Mouse (Mus musculus): ENCODE measurements around the gene Samd13. TPM values are rescaled to one million over a fixed set of nuclear protein-coding genes. Genes with fewer than 3 reads are reported as not detected.

The Samd13 gene
- polyA plus RNA-seq, 2 experiments, result 0.06 to 0.15 TPM

DNA sequence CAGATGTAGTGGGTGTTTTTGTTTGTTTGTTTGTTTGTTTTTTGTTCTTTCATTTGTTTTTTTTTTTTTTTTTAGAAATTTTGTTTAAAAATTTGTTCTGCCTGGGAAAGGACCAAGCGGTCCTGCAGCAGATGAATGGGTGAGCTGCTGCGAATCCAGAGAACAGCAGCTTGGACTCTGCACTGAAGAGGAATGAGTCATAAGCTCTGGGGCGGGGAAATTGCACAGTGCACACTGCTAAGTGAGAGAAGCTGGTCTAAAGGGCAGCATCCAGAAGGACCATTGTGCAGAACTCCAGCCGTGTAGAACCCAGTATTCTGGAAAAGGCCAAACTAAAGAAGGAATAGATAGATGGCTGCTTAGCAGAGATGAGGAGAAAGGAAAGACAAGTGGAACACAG, 18.7 kb upstream of the Samd13 start:
- ATAC-seq (ENCODE audit: insufficient read depth), result no peak
- WGBS (ENCODE audit: insufficient replicate concordance), result 66% methylated on average over 4 of the region's 4 CpGs
- no peak for DNase-seq (ENCODE audit: low read depth in 3 of 3, low spot score in 3 of 3)

DNA sequence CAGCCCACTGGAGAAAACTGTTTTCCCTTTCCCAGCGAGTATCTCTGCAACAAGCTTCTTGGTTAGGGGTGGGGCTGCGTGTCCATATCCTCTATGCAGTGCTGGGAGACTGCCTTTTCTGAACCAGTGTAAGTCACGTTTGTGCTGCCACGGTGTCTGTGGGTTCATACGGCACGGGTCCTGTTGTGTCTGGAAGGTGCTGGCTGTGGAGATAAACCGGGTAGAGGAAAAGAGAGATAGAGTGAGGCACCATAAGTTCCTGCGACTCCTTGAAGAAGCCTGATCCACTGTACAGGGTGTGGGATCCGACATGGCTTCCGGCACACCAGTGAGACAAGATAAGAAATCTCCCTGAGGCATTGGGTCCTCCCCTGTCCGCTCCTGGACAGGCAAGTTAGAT, 14.7 kb upstream of the Samd13 start:
- H3K4me1 ChIP-seq (replicated peaks; ENCODE audit: control insufficient read depth in 2 of 2, insufficient read depth in 2 of 2, low read length in 1 of 2), result peaks cover 17 to 20% of the 10 kb centered on the region in 2 experiments
- ATAC-seq (ENCODE audit: insufficient read depth) (peak; percentile 92), DNase-seq (ENCODE audit: low read depth in 3 of 3, low spot score in 3 of 3) (peak; percentile 40 to 41 (median 41))
- peak; percentile 40; the same call in 1 of the 2 replicates for TF ChIP-seq EP300 (IDR thresholded peaks at IDR 0.05; ENCODE audit: low read depth)
- TF ChIP-seq CTCF (IDR thresholded peaks at IDR 0.05; ENCODE audit: low read depth), result no peak
- WGBS (ENCODE audit: insufficient replicate concordance), result 14% methylated on average over 11 of the region's 11 CpGs
- H3K27me3 ChIP-seq (ENCODE audit: control insufficient read depth, insufficient read depth, low read length), result no peaks in the 10 kb centered on the region
- peak overlapping the region; percentile 50 for H3K4me2 ChIP-seq (ENCODE audit: low read depth)
- peak overlapping the region; percentile 0 to 41 for H3K4me3 ChIP-seq (ENCODE audit: insufficient read depth in 1 of 2, low read depth in 2 of 2, low read length in 2 of 2)
- H3K36me3 ChIP-seq (replicated peaks; ENCODE audit: control insufficient read depth, insufficient read depth, low read depth), result no peaks in the 10 kb centered on the region
- peak overlapping the region; percentile 32 for H3K9ac ChIP-seq (replicated peaks)
- no peak overlapping the region; the same call in 1 of the 2 replicates for H3K27ac ChIP-seq
- no peaks in the 10 kb centered on the region for H3K9me3 ChIP-seq (ENCODE audit: control insufficient read depth, low read length)

More for the DNA sequence above, 18.7 kb upstream of the Samd13 start:
- Histone ChIP-seq H3K27me3 (ENCODE audit: control insufficient read depth, insufficient read depth, low read length) (no peaks in the 10 kb centered on the region), H3K9ac (replicated peaks) (no peak overlapping the region), H3K4me1 (replicated peaks; ENCODE audit: control insufficient read depth in 2 of 2, insufficient read depth in 2 of 2, low read length in 1 of 2) (peaks cover 14% of the 10 kb centered on the region in 2 experiments), H3K4me3 (ENCODE audit: insufficient read depth in 1 of 2, low read depth in 2 of 2, low read length in 2 of 2) (no peak overlapping the region), H3K27ac (no peak overlapping the region), H3K36me3 (replicated peaks; ENCODE audit: control insufficient read depth, insufficient read depth, low read depth) (no peaks in the 10 kb centered on the region), H3K4me2 (ENCODE audit: low read depth) (no peak overlapping the region), H3K9me3 (ENCODE audit: control insufficient read depth, low read length) (no peaks in the 10 kb centered on the region)
- TF ChIP-seq CTCF (IDR thresholded peaks at IDR 0.05; ENCODE audit: low read depth), result no peak
- no peak for TF ChIP-seq EP300 (IDR thresholded peaks at IDR 0.05; ENCODE audit: low read depth)

DNA sequence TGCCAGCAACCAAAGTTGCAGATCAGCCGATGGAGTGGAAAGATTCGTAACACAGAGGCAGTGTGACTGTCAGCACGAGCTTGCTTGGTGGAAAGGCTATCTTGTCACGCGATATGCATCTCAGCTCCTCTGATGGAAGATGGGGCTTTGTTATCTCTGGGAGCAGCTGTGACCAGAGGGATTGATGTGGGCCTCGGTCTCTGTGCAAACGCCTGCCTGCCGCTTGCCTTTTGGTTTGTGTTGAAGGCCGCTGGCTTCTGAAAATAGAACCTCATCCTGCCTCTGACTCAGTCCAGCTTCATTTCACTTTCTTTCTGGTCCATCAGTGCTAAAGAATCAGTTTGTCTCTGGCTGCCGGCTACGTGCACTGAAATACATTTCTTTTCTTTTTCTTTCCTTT, 13.6 kb upstream of the Samd13 start:
- Histone ChIP-seq H3K9me3 (ENCODE audit: control insufficient read depth, low read length) (no peaks in the 10 kb centered on the region), H3K36me3 (replicated peaks; ENCODE audit: control insufficient read depth, insufficient read depth, low read depth) (no peaks in the 10 kb centered on the region), H3K27me3 (ENCODE audit: control insufficient read depth, insufficient read depth, low read length) (no peaks in the 10 kb centered on the region), H3K9ac (replicated peaks) (no peak overlapping the region), H3K4me1 (replicated peaks; ENCODE audit: control insufficient read depth in 2 of 2, insufficient read depth in 2 of 2, low read length in 1 of 2) (peaks cover 17 to 20% of the 10 kb centered on the region in 2 experiments), H3K27ac (no peak overlapping the region), H3K4me3 (ENCODE audit: insufficient read depth in 1 of 2, low read depth in 2 of 2, low read length in 2 of 2) (no peak overlapping the region), H3K4me2 (ENCODE audit: low read depth) (peak overlapping the region; percentile 50)
- ATAC-seq (ENCODE audit: insufficient read depth) (peak; percentile 40), DNase-seq (ENCODE audit: low read depth in 3 of 3, low spot score in 3 of 3) (peak in 2 of 3 experiments; percentile 38 to 42)
- peak; percentile 44; the same call in 1 of the 2 replicates for TF ChIP-seq EP300 (IDR thresholded peaks at IDR 0.05; ENCODE audit: low read depth)
- no peak for TF ChIP-seq CTCF (IDR thresholded peaks at IDR 0.05; ENCODE audit: low read depth)
- 21% methylated on average over 11 of the region's 11 CpGs for WGBS (ENCODE audit: insufficient replicate concordance)

DNA sequence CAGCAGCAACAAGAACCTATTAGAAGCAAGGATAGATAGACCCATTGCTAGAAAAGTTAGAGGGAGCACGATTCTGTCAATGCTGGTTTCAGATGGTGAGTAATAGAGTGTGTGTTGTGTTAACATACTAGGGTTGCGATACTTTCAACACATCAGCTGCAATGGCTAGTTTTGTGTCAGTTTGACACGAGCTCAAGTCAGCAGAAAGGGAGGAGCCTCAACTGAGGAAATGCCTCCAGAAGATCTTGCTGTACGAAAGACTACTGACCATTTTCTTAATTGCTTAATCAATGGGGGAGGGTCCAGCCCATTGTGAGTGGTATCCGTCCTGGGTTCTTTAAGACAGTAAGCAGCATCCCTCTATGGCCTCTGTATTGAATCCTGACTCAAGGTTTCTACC, 7.2 kb upstream of the Samd13 start:
- no peak overlapping the region for H3K9ac ChIP-seq (replicated peaks)
- no peaks in the 10 kb centered on the region for H3K36me3 ChIP-seq (replicated peaks; ENCODE audit: control insufficient read depth, insufficient read depth, low read depth)
- ATAC-seq (ENCODE audit: insufficient read depth), result no peak

DNA sequence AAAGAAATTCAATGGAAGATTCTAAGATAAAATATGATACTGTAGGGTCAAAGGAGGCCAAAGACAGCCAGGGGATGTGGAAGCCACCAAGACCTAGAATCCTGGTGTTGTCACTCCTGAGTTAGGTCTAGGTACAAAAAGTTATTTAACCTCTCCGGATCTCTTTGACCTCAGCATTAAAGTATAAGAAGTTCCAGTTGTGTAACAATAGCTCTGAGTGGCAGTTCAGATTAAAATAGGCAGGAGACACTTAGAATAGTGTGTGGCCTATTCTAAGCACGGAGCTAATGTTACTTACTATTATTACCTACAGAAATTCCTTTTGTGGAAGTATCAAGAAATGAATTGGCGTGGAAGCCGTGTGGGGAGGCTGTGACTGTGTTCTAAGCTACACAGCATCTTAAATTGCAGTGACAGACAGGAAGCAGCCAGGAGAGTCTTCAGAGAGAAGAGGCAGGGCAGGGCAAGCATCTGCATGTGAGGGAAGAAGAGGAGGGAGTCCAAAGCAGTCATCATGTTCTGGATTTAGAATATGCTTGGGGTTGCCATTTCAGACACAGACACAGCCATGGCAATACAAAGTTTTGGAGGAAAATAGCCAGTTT, 1.8 kb upstream of the Samd13 start:
- no peak for DNase-seq (ENCODE audit: low read depth in 3 of 3, low spot score in 3 of 3)
- no peak for ATAC-seq (ENCODE audit: insufficient read depth)
- Histone ChIP-seq H3K27ac (no peak overlapping the region), H3K4me2 (ENCODE audit: low read depth) (no peak overlapping the region), H3K9me3 (ENCODE audit: control insufficient read depth, low read length) (no peaks in the 10 kb centered on the region), H3K9ac (replicated peaks) (no peak overlapping the region), H3K27me3 (ENCODE audit: control insufficient read depth, insufficient read depth, low read length) (peaks cover 17% of the 10 kb centered on the region), H3K36me3 (replicated peaks; ENCODE audit: control insufficient read depth, insufficient read depth, low read depth) (no peaks in the 10 kb centered on the region), H3K4me1 (replicated peaks; ENCODE audit: control insufficient read depth in 2 of 2, insufficient read depth in 2 of 2, low read length in 1 of 2) (peaks cover 0 to 11% of the 10 kb centered on the region in 2 experiments; a peak in 2 of 4 replicates), H3K4me3 (ENCODE audit: insufficient read depth in 1 of 2, low read depth in 2 of 2, low read length in 2 of 2) (no peak overlapping the region)
- 61% methylated on average over 4 of the region's 4 CpGs for WGBS (ENCODE audit: insufficient replicate concordance)
- TF ChIP-seq CTCF (IDR thresholded peaks at IDR 0.05; ENCODE audit: low read depth) (no peak), EP300 (IDR thresholded peaks at IDR 0.05; ENCODE audit: low read depth) (no peak)

More for the DNA sequence above, 7.2 kb upstream of the Samd13 start:
- H3K4me3 ChIP-seq (ENCODE audit: insufficient read depth in 1 of 2, low read depth in 2 of 2, low read length in 2 of 2), result no peak overlapping the region
- H3K4me1 ChIP-seq (replicated peaks; ENCODE audit: control insufficient read depth in 2 of 2, insufficient read depth in 2 of 2, low read length in 1 of 2), result no peaks in the 10 kb centered on the region
- 56% methylated on average over 5 of the region's 5 CpGs for WGBS (ENCODE audit: insufficient replicate concordance)
- no peak for TF ChIP-seq CTCF (IDR thresholded peaks at IDR 0.05; ENCODE audit: low read depth)
- H3K4me2 ChIP-seq (ENCODE audit: low read depth), result no peak overlapping the region
- no peaks in the 10 kb centered on the region for H3K9me3 ChIP-seq (ENCODE audit: control insufficient read depth, low read length)
- no peaks in the 10 kb centered on the region for H3K27me3 ChIP-seq (ENCODE audit: control insufficient read depth, insufficient read depth, low read length)
- no peak overlapping the region for H3K27ac ChIP-seq
- no peak for DNase-seq (ENCODE audit: low read depth in 3 of 3, low spot score in 3 of 3)
